ENCODE assay signal across 32 mouse cellular contexts in genomic region chr2:153308586-153308985, GRCm38 (mm10). TPM values are rescaled to one million over a fixed set of nuclear protein-coding genes. Genes with fewer than 3 reads are reported as not detected.
DNase-seq lines count a peak whose midpoint lies in the region; ATAC-seq and TF ChIP-seq lines count a peak whose summit lies in the region.
"Had no signal": no experiment of that assay in that cellular context is flagged by ENCODE, and none has a peak within 500 bp of the region (broad histone marks: within the 10 kb centered on the region; RNA-seq: fewer than 3 reads in every experiment).

No protein-coding gene starts in this region.

- TF ChIP-seq CTCF in layer of hippocampus, adult 2 months (conservative IDR thresholded peaks at IDR 0.05), result no peak

- peak overlapping the region; percentile 29 for H3K27ac ChIP-seq in layer of hippocampus, adult 2 months
- H3K27ac ChIP-seq: gastrocnemius, adult 2 months; heart, adult 2 months; hindbrain, embryonic 13.5 days; kidney, postnatal 0 days; liver, embryonic 15.5 days; midbrain, embryonic 10.5 days; midbrain, embryonic 15.5 days had no signal

- H3K4me3 ChIP-seq in layer of hippocampus, adult 2 months, result no peak overlapping the region
- H3K4me3 ChIP-seq: gastrocnemius, adult 2 months; heart, adult 2 months; heart, embryonic 12.5 days; hindbrain, embryonic 13.5 days; limb, embryonic 12.5 days; liver, embryonic 15.5 days; midbrain, embryonic 10.5 days; midbrain, embryonic 15.5 days; stomach, embryonic 15.5 days had no signal

- peak; percentile 24 for DNase-seq in adrenal gland, postnatal 10 days
- no peak for DNase-seq in adrenal gland, adult 2 months
- peak; percentile 30 for DNase-seq in cerebellum, adult 9-11 months
- DNase-seq in layer of hippocampus, adult 2 months (ENCODE audit: low spot score in 2 of 2), result no peak
- DNase-seq in layer of hippocampus, adult 18-20 months (ENCODE audit: low spot score in 2 of 2), result no peak
- DNase-seq in brain, adult 2 months (ENCODE audit: low read depth, low spot score), result peak; percentile 43
- DNase-seq: adrenal gland, adult 8-10 months; gastrocnemius, adult 2 months; gastrocnemius, postnatal 36 days; heart, adult 2 months; heart, postnatal 4 days; kidney, adult 8-10 months; kidney, postnatal 4 days; layer of hippocampus, adult 9-11 months; lung, embryonic 14.5 days; lung, postnatal 14 days; right cerebral cortex, postnatal 25 days; thymus, adult 18-20 months; thymus, postnatal 36 days had no signal

- no peak for ATAC-seq in cerebellum, adult (ENCODE audit: insufficient number of reproducible peaks, low FRiP score, low TSS enrichment)
- ATAC-seq in megakaryocyte, adult 5-6 weeks (ENCODE audit: poor library complexity, severe bottlenecking), result no peak
- ATAC-seq: activated CD4-positive, CD25-positive, alpha-beta regulatory T cell, adult 4 months; forebrain, embryonic 14.5 days; inflammation-experienced regulatory T-cells, adult 6 months; midbrain, embryonic 15.5 days had no signal

RNA-seq across cellular contexts. Expression of gene Kif3b, which starts 17.4 kb away (rescaled TPM):
- total RNA-seq in adrenal gland, postnatal 10 days (2021), result 10 to 100 TPM; 18.6 to 20.2 TPM
- 10 to 100 TPM; 26.3 to 29.5 TPM for total RNA-seq in adrenal gland, adult 2 months (2021)
- polyA plus RNA-seq in adrenal gland, adult 2 months (2012; rRNA removed), result 3.7 and 4.3 TPM in 2 replicates
- 10 to 100 TPM; 50.6 to 55.7 TPM for total RNA-seq in layer of hippocampus, adult 2 months (2021)
- 10 to 100 TPM; 54.2 to 54.8 TPM for total RNA-seq in layer of hippocampus, adult 18-20 months (2021)
- total RNA-seq in megakaryocyte, adult 5-6 weeks (2015), result 13.2 and 16.5 TPM in 2 replicates
- 23.5 and 30.2 TPM in 2 replicates for total RNA-seq in megakaryocyte, adult 5-6 weeks (2017)

RNA-seq across cellular contexts. Expression of gene Asxl1, which starts 37.0 kb away (rescaled TPM):
- 10 to 100 TPM; 23.5 to 30.9 TPM for total RNA-seq in adrenal gland, postnatal 10 days (2021)
- 10 to 100 TPM; 20.5 to 24.7 TPM for total RNA-seq in adrenal gland, adult 2 months (2021)
- polyA plus RNA-seq in adrenal gland, adult 2 months (2012; rRNA removed), result 7.3 and 7.5 TPM in 2 replicates
- total RNA-seq in layer of hippocampus, adult 2 months (2021), result 10 to 100 TPM; 34.6 to 34.9 TPM
- 10 to 100 TPM; 30.3 to 31.7 TPM for total RNA-seq in layer of hippocampus, adult 18-20 months (2021)
- 29.3 and 40.6 TPM in 2 replicates for total RNA-seq in megakaryocyte, adult 5-6 weeks (2015)
- total RNA-seq in megakaryocyte, adult 5-6 weeks (2017), result 30.9 and 35.4 TPM in 2 replicates

Comparison
In these comparisons a context has a peak if more than half of its experiments do, and no peak if none do; other contexts are left out.
1. DNase-seq: peak in adrenal gland, postnatal 10 days (single experiment), cerebellum, adult 9-11 months (single experiment) and brain, adult 2 months (single experiment); none in adrenal gland, adult 2 months (single experiment), layer of hippocampus, adult 2 months (0 of 2) and layer of hippocampus, adult 18-20 months (0 of 2).